Mouse (Mus musculus): Measurements from ENCODE around the gene Tnfrsf22.
A peak's percentile ranks its signal among the peaks of the same experiment; 100 is the strongest.

The Tnfrsf22 gene

GRCm38 (mm10) chr7:143631503-143631902, 18.0 kb downstream of the Tnfrsf22 start:
- no peak for DNase-seq (ENCODE audit: low spot score in 2 of 2)

DNA sequence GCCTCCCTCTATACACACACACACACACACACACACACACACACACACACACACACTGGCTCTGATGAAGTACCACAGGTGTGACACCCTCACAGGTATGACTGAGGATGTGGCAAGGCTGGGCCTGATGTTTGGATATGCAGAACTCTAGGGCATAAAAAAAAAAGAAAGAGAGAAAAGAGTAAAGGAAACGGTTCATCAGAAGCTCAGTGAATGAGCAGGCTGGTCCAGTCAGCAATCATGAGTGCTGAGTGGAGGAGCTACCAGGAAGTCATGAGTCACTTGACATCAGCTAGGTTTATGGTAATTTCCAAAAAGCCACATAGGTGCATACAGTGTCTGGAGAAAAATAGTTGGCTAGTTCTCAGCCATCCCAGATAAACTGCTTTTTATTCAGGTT, 20.0 kb downstream of the Tnfrsf22 start:
- DNase-seq (ENCODE audit: low spot score in 2 of 2) = no peak

- DNase-seq (ENCODE audit: low spot score in 2 of 2) = no peak
These were observed 20.9 kb downstream of the Tnfrsf22 start, which contains the start of gene Tnfrsf26 for GRCm38 (mm10) chr7:143628540-143628939. Gene Tnfrsf26, minus strand, starts transcription at chr7:143628722.

- DNase-seq (ENCODE audit: low spot score in 2 of 2) = no peak
These were observed 21.7 kb downstream of the Tnfrsf22 start for GRCm38 (mm10) chr7:143627555-143628286.

DNA sequence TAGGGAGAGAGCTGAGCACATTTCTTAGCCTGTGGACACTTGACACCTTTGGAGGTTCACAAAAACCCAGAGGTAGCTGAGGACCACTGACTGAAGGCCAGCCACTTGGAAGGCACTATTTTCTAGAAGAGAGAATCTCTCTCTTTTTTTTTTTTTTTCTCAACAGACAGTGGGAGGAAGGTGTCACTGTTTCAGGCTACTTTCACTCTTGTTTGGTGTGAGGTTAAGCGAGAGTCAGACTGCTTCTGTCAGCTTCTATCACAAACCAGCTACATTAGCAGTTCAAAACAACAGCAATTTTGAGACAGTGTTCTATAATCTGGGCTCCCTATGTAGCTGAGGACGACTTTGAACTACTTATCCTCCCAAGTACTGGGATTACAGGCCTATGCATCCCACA, 23.3 kb downstream of the Tnfrsf22 start:
- no peak for DNase-seq (ENCODE audit: low spot score in 2 of 2)

DNA sequence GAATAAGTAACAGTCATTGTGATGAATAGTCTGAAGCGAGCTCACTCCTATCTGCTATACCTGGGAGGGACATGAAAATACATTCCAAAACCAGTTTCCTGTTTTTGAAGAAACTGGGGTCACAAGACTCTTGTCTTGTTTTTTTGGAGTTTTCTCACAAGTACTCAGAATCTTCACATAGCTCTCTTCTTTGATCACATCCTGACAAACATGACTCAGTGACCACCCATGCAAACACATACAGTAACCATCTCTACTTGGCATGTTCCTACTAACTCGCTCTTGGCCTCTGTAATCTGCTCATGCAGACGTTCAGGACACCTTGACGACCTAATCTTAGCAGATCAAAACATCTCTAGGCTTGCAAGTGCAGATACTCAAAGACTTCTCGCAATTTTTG, 24.3 kb downstream of the Tnfrsf22 start:
- no peak for DNase-seq (ENCODE audit: low spot score in 2 of 2)

- no peak for DNase-seq (ENCODE audit: low spot score in 2 of 2)
These were observed 24.9 kb downstream of the Tnfrsf22 start for GRCm38 (mm10) chr7:143624561-143624960.

DNA sequence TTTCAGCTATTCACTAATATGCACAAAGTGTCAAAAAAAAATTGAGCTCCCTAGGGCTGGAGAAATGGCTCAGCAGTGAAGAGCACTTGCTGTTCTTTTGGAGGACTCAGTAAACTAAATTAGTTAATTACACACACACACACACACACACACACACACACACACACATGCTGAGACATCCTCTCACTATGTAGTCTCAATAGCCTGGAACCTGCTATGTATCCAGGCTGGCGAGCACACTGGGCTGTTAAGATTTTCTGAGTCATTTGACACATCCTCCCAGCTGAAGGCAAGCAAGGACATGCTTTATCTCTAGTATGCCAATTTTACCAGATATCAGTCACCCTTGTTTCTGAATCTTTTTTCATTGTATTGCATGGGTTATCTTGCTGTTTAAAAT, 28.5 kb downstream of the Tnfrsf22 start:
- no peak for DNase-seq (ENCODE audit: low spot score in 2 of 2)

- DNase-seq (ENCODE audit: low spot score in 2 of 2) = no peak
These were observed 34.9 kb downstream of the Tnfrsf22 start for GRCm38 (mm10) chr7:143614404-143615135.

GRCm38 (mm10) chr7:143612215-143612614, 37.2 kb downstream of the Tnfrsf22 start:
- DNase-seq (ENCODE audit: low spot score in 2 of 2) = no peak

GRCm38 (mm10) chr7:143605321-143605720, 44.1 kb downstream of the Tnfrsf22 start:
- DNase-seq (ENCODE audit: low spot score in 2 of 2) = no peak

GRCm38 (mm10) chr7:143604889-143605288, 44.6 kb downstream of the Tnfrsf22 start:
- no peak for DNase-seq (ENCODE audit: low spot score in 2 of 2)

DNA sequence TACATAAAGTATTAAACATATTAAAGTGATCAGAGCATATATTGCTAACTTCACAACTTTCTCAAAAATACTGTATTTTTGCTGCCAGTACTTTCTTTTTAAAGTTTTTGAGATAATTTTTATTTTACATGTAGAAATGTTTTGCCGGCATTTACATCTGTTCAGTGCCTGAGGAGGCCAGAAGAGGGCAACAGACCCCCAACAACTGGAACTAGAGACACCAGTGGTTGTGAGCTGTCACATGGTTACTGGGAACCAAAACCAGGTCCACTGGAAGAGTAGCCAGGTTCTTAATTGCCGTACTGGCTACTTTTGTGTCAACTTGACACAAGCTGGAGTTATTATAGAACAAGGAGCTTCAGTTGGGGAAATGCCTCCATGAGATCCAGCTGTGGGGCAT, 47.8 kb downstream of the Tnfrsf22 start:
- no peak for DNase-seq (ENCODE audit: low spot score in 2 of 2)

- DNase-seq (ENCODE audit: low spot score in 2 of 2) = no peak
These were observed 49.2 kb downstream of the Tnfrsf22 start for GRCm38 (mm10) chr7:143600231-143600740.

- peak; percentile 85 to 88 for DNase-seq (ENCODE audit: low spot score in 2 of 2)
These were observed 49.8 kb downstream of the Tnfrsf22 start, which contains the start of gene Cars for GRCm38 (mm10) chr7:143599428-143600230. Gene Cars, minus strand, starts transcription at chr7:143600090.

- peak in 1 of 2 experiments; percentile 8 for DNase-seq (ENCODE audit: low spot score in 2 of 2)
These were observed 54.6 kb downstream of the Tnfrsf22 start for GRCm38 (mm10) chr7:143594865-143595264.

GRCm38 (mm10) chr7:143592255-143592654, 57.2 kb downstream of the Tnfrsf22 start:
- DNase-seq (ENCODE audit: low spot score in 2 of 2) = no peak

DNA sequence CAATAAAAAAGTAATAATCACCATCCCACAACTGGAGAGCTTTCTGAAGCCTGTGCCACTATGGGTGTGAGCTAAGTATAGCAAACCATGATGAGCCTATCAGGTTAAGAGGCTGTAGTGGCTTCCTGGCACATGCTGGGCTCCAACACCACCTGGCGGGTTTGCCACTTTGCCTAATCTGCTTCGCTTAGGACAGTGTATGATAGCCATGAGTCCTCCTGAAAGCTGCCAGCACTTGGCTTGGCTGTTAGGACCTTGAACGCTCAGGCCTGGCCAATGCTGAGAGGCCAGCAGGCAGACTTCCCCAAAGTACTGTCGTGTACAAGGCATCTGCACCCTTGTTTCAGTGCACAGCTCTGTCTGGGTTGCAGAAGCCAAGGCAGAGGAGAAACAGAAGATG, 61.5 kb downstream of the Tnfrsf22 start:
- no peak for DNase-seq (ENCODE audit: low spot score in 2 of 2)

DNA sequence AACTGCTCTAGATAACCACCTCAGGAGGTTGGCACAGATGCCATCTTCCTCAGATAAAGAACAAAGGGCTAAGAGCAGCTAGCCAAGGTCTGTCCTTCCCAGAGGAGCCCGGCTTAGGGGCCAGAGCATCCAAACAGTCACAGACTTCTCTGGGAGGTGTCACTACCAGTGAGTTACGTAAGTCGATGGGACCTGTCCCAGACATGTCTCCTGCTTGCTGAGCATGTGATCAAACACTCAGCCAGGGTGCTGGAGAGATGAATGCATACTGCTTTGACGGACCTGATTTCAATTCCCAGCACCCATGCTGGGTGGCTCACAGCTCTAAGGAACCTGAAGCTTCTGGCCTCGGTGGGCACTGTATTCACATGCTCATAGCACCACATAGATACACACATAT, 61.9 kb downstream of the Tnfrsf22 start:
- no peak for DNase-seq (ENCODE audit: low spot score in 2 of 2)

Data from frontal cortex, postnatal 14 days (tissue).